Mouse (Mus musculus) intestine, postnatal 0 days (tissue): ENCODE data around the gene Tmsb15l. TPM values are rescaled to one million over a fixed set of nuclear protein-coding genes. Genes with fewer than 3 reads are reported as not detected.
"Not testable (repeated sequence)": the region's sequence is repeated elsewhere in the genome, so short reads cannot be mapped to it uniquely, and the experiment has no call there.

Experiments
- ATAC-seq: fragments of 200-750 bp; cut with Nextera tagmentation; 2 replicates; pipeline ENCODE4 v1.8.0; 2017; ENCODE audit warnings: mild to moderate bottlenecking, moderate TSS enrichment, moderate library complexity
- H3K27ac ChIP-seq: fragments of 300-500 bp; sonication (generic); 2 replicates; pipeline ENCODE4 v1.5.1; 2014; ENCODE audit warnings: mild to moderate bottlenecking, low read depth, low read length, moderate library complexity
- H3K27me3 ChIP-seq: fragments of 300-500 bp; sonication (generic); replicated peaks from 2 replicates; pipeline ENCODE4 v1.6.1; 2014; ENCODE audit warnings: low read length, mixed read lengths; ENCODE audit not compliant: control insufficient read depth, insufficient read depth
- H3K36me3 ChIP-seq: fragments of 300-500 bp; sonication (generic); 2 replicates; pipeline ENCODE4 v1.6.1; 2014; ENCODE audit warnings: mild to moderate bottlenecking, moderate library complexity; ENCODE audit not compliant: control insufficient read depth, insufficient read depth
- H3K4me1 ChIP-seq: fragments of 300-500 bp; sonication (generic); replicated peaks from 2 replicates; pipeline ENCODE4 v1.6.1; 2014; ENCODE audit warnings: antibody characterized with exemption, low read length, mixed read lengths; ENCODE audit not compliant: control insufficient read depth, insufficient read depth
- H3K4me2 ChIP-seq: fragments of 300-500 bp; sonication (generic); replicated peaks from 2 replicates; pipeline ENCODE4 v1.6.1; 2014; ENCODE audit warnings: low read depth, mild to moderate bottlenecking, moderate library complexity
- H3K4me3 ChIP-seq: fragments of 300-500 bp; sonication (generic); 2 replicates; pipeline ENCODE4 v1.5.1; 2014; ENCODE audit warnings: low read depth, low read length
- H3K9ac ChIP-seq: fragments of 300-500 bp; sonication (generic); 2 replicates; pipeline ENCODE4 v1.6.1; 2014; ENCODE audit warnings: mild to moderate bottlenecking, low read depth, low read length
- H3K9me3 ChIP-seq: fragments of 300-500 bp; sonication (generic); 2 replicates; pipeline ENCODE4 v1.6.1; 2016; ENCODE audit warnings: mixed run types; ENCODE audit not compliant: control insufficient read depth
- CTCF ChIP-seq: sonication (generic); IDR thresholded peaks from 2 replicates; pipeline ENCODE4 v1.5.1; 2016; ENCODE audit warnings: low read depth, mild to moderate bottlenecking, control low read depth, antibody characterized with exemption, moderate library complexity
- WGBS: fragments of 180-500 bp; shearing (Covaris S2); extraction: QIAGEN DNeasy Blood & Tissue Kit; methylation state at CpG from one replicate; pipeline ENCODE4 v1.1.7; 2014; 5-methylcytosine and 5-hydroxymethylcytosine counted together
- polyA plus RNA-seq: library from polyadenylated mRNA; unstranded; fragments of >200 nt; fragmentation: Nextera tagmentation; extraction: Ambion mirVana; gene quantifications from 2 replicates; pipeline ENCODE4 v1.2.1, GENCODE M21; 2015

Gene Tmsb15l
- polyA plus RNA-seq, 1 experiment from 2014 or later = 3.7 TPM

- no peak within 1 kb of the TSS for H3K27ac ChIP-seq
- H3K9ac ChIP-seq = no peak within 1 kb of the TSS
- no peaks in the 10 kb centered on the region for H3K4me1 ChIP-seq
- 26% methylated on average over 26 of the region's 26 CpGs for WGBS
- no peak for TF ChIP-seq CTCF
- 0 out of 2 replicates have a peak, but pooled peaks have one; percentile 31 for ATAC-seq
- no peaks in the 10 kb centered on the region for H3K9me3 ChIP-seq
- peak within 1 kb of the TSS; percentile 60 for H3K4me2 ChIP-seq
- 0 out of 2 replicates have a peak, but pooled peaks cover 4% of the 10 kb centered on the region for H3K27me3 ChIP-seq
- H3K4me3 ChIP-seq = peak within 1 kb of the TSS; percentile 34
- H3K36me3 ChIP-seq = no peaks in the 10 kb centered on the region
These were observed 16.4 kb upstream of the Tmsb15l start, which contains the start of gene Zcchc18 for GRCm38 (mm10) chrX:136992978-136993547. Gene Zcchc18, plus strand, starts transcription at chrX:136993155.

GRCm38 (mm10) chrX:136992191-136992965 is 15.7 kb upstream of the Tmsb15l start:
- Histone ChIP-seq H3K27me3 (0 out of 2 replicates have a peak, but pooled peaks cover 4% of the 10 kb centered on the region), H3K9ac (no peak overlapping the region), H3K4me3 (peak overlapping the region; percentile 34), H3K4me2 (peak overlapping the region; percentile 60), H3K36me3 (no peaks in the 10 kb centered on the region), H3K4me1 (no peaks in the 10 kb centered on the region), H3K9me3 (no peaks in the 10 kb centered on the region), H3K27ac (no peak overlapping the region)
- TF ChIP-seq CTCF = no peak
- no peak for ATAC-seq
- WGBS = 29% methylated on average over 19 of the region's 19 CpGs

DNA sequence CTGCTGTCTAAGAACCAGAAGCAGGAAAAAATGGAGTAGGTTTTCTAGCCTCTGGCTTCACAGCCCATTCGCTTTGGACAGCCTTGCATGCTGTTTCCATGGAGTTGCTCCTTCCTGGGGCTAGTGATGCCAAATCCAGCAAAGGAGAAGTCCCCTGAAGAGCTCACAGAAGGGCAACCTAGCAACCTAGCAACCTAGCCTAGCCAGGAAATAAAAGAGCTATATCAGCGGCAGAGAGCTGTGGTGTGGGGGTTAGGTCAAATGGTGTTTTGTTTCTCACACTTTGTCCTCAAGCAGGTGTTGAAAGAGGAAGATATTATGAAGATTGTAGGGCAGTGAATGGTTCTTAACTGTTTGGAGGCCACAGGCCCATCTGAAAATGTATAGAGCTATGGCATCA is 14.6 kb upstream of the Tmsb15l start:
- no peak for TF ChIP-seq CTCF
- 0 out of 2 replicates have a peak, but pooled peaks cover 4% of the 10 kb centered on the region for H3K27me3 ChIP-seq
- H3K9me3 ChIP-seq = no peaks in the 10 kb centered on the region
- no peaks in the 10 kb centered on the region for H3K36me3 ChIP-seq
- no peak overlapping the region for H3K4me3 ChIP-seq
- H3K4me2 ChIP-seq = no peak overlapping the region
- no peak overlapping the region for H3K27ac ChIP-seq
- no peak for ATAC-seq
- 65% methylated on average over 2 of the region's 2 CpGs for WGBS
- no peak overlapping the region for H3K9ac ChIP-seq
- H3K4me1 ChIP-seq = no peaks in the 10 kb centered on the region

DNA sequence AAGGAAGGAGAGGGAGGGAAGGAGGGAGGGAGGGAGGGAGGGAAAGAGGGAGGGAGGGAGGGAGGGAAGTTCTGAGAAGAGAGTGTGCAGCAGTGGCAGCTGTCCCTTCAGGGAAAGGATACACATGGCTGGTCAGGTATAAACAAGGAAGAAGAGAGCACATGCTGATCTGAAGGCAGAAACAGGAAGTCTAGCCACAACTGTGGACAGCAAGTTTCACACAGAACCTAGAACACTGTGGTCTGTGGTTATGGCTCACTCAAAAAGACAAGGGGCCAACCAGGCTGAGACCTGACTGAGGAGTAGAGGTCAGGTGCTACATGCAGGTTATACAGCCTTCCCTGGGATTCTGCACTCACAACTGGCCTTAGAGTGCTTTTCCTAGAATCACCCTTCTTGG is 9.4 kb upstream of the Tmsb15l start:
- ATAC-seq = no peak
- no peak overlapping the region for H3K4me2 ChIP-seq
- no peak for TF ChIP-seq CTCF
- no peak overlapping the region for H3K27ac ChIP-seq
- H3K4me1 ChIP-seq = no peaks in the 10 kb centered on the region
- no peak overlapping the region for H3K9ac ChIP-seq
- no peaks in the 10 kb centered on the region for H3K36me3 ChIP-seq
- no peaks in the 10 kb centered on the region for H3K27me3 ChIP-seq
- no peak overlapping the region for H3K4me3 ChIP-seq
- no peaks in the 10 kb centered on the region for H3K9me3 ChIP-seq

GRCm38 (mm10) chrX:136978616-136979015 is 1.9 kb upstream of the Tmsb15l start:
- H3K9ac ChIP-seq = no peak overlapping the region
- H3K27ac ChIP-seq = no peak overlapping the region
- ATAC-seq = no peak
- no peaks in the 10 kb centered on the region for H3K4me1 ChIP-seq
- H3K4me3 ChIP-seq = no peak overlapping the region
- no peaks in the 10 kb centered on the region for H3K9me3 ChIP-seq
- no peaks in the 10 kb centered on the region for H3K27me3 ChIP-seq
- H3K4me2 ChIP-seq = no peak overlapping the region
- H3K36me3 ChIP-seq = no peaks in the 10 kb centered on the region
- TF ChIP-seq CTCF = peak; percentile 66

DNA sequence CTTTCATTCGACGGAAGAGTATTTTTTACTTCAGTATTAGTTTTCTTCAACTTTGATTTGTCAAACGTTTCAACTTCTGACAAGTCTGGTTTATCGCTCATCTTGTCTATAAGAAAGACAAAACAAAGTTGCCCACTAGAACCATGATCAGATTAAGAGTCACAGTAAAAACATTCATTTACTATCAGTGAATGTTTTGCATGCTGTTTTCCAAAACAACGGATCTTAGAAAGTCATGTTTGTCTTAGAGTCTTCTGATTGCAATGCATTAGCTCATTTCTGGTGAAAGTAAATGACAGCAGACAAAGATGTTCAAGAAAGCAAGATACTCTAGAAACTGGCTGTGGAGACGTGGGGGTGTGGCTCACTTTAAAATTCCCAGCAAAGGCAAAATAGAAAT is 1.3 kb downstream of the Tmsb15l start, which contains the start of gene Tmsb15b2:
Gene Tmsb15b2, minus strand, starts transcription at position 101 of the 400 bp plus-strand sequence.
- not testable (repeated sequence) for H3K27ac ChIP-seq, H3K4me1 ChIP-seq, ATAC-seq, H3K36me3 ChIP-seq, H3K9ac ChIP-seq, H3K27me3 ChIP-seq, H3K9me3 ChIP-seq
- WGBS = 83% methylated on average over 6 of the region's 6 CpGs
- H3K4me3 ChIP-seq = peak within 1 kb of the TSS; percentile 33
- peak within 1 kb of the TSS; percentile 63 for H3K4me2 ChIP-seq
